Mouse (Mus musculus) heart, postnatal 0 days (tissue): ENCODE data around the gene Snx5. TPM values are rescaled to one million over a fixed set of nuclear protein-coding genes. Genes with fewer than 3 reads are reported as not detected.
A peak's percentile ranks its signal among the peaks of the same experiment; 100 is the strongest.

Experiments used
- ATAC-seq: fragments of 200-750 bp; cut with Nextera tagmentation; 2 replicates; pipeline ENCODE4 v1.8.0; 2017; ENCODE audit warnings: low read depth, moderate number of reproducible peaks, moderate library complexity; ENCODE audit not compliant: insufficient read depth
- DNase-seq: peaks from one replicate; pipeline ENCODE4 v3.0.0-alpha.2; 2016; ENCODE audit warnings: low spot score
- H3K27ac ChIP-seq: fragments of 300-500 bp; sonication (generic); 2 replicates; pipeline ENCODE4 v1.5.1; 2014; ENCODE audit warnings: low read depth, mild to moderate bottlenecking
- H3K27me3 ChIP-seq: fragments of 300-500 bp; sonication (generic); 2 replicates; pipeline ENCODE4 v1.6.1; 2014; ENCODE audit warnings: low read length, mixed read lengths; ENCODE audit not compliant: control insufficient read depth, insufficient read depth
- H3K36me3 ChIP-seq: fragments of 300-500 bp; sonication (generic); replicated peaks from 2 replicates; pipeline ENCODE4 v1.6.1; 2014; ENCODE audit warnings: low read length, mixed read lengths; ENCODE audit not compliant: control insufficient read depth, insufficient read depth
- H3K4me1 ChIP-seq: fragments of 300-500 bp; sonication (generic); 2 replicates; pipeline ENCODE4 v1.6.1; 2014; ENCODE audit warnings: antibody characterized with exemption; ENCODE audit not compliant: control insufficient read depth, insufficient read depth
- H3K4me2 ChIP-seq: fragments of 300-500 bp; sonication (generic); 2 replicates; pipeline ENCODE4 v1.6.1; 2014; ENCODE audit warnings: low read depth, mild to moderate bottlenecking, low read length, moderate library complexity
- H3K4me3 ChIP-seq: fragments of 300-500 bp; sonication (generic); 2 replicates; pipeline ENCODE4 v1.5.1; 2014; ENCODE audit warnings: low read depth, low read length
- H3K9ac ChIP-seq: fragments of 300-500 bp; sonication (generic); replicated peaks from 2 replicates; pipeline ENCODE4 v1.6.1; 2014; ENCODE audit warnings: low read depth, low read length, mixed read lengths
- H3K9me3 ChIP-seq: fragments of 300-500 bp; sonication (generic); replicated peaks from 2 replicates; pipeline ENCODE4 v1.6.1; 2016; ENCODE audit warnings: low read length; ENCODE audit not compliant: control insufficient read depth
- CTCF ChIP-seq: IDR thresholded peaks from 2 replicates; pipeline ENCODE4 v1.5.1; 2016; ENCODE audit warnings: antibody characterized with exemption, control low read depth, low read depth
- EP300 ChIP-seq: IDR thresholded peaks from 2 replicates; pipeline ENCODE4 v1.6.1; 2016; ENCODE audit warnings: antibody characterized with exemption, low read depth
- WGBS: fragments of 180-500 bp; shearing (Covaris S2); extraction: QIAGEN DNeasy Blood & Tissue Kit; methylation state at CpG from one replicate; pipeline ENCODE4 v1.1.7; 2014; 5-methylcytosine and 5-hydroxymethylcytosine counted together
- polyA plus RNA-seq: library from polyadenylated mRNA; unstranded; fragments of >200 nt; fragmentation: Nextera tagmentation; extraction: Ambion mirVana; gene quantifications from 2 replicates; pipeline ENCODE4 v1.2.1, GENCODE M21; 2015
- total RNA-seq: library from RNA; depleted of rRNA; stranded (reverse); fragments of >200 nt; gene quantifications from 2 replicates; pipeline ENCODE4 v1.2.3, GENCODE M21; 2014; ENCODE audit warnings: low replicate concordance

Gene Snx5
- total and polyA plus RNA-seq, 2 experiments from 2014 or later = 55.7 to 146 TPM

- H3K9me3 ChIP-seq = no peaks in the 10 kb centered on the region
- DNase-seq (no peak), ATAC-seq (no peak)
- H3K4me2 ChIP-seq = no peak overlapping the region
- H3K27ac ChIP-seq = no peak overlapping the region
- TF ChIP-seq EP300 (no peak), CTCF (no peak)
- peaks cover 7% of the 10 kb centered on the region; the same call in 1 of the 2 replicates for H3K36me3 ChIP-seq
- H3K27me3 ChIP-seq = no peaks in the 10 kb centered on the region
- no peak overlapping the region for H3K4me3 ChIP-seq
- 81% methylated on average over 3 of the region's 3 CpGs for WGBS
- H3K4me1 ChIP-seq = peaks cover 7% of the 10 kb centered on the region; the same call in 1 of the 2 replicates
- H3K9ac ChIP-seq = no peak overlapping the region
Observed at GRCm38 (mm10) chr2:144281417-144281816, 10.7 kb upstream of the Snx5 start.

GRCm38 (mm10) chr2:144280568-144280967 lies 9.9 kb upstream of the Snx5 start:
- no peak for ATAC-seq
- Histone ChIP-seq H3K9me3 (no peaks in the 10 kb centered on the region), H3K27ac (peak overlapping the region; percentile 82), H3K4me1 (peaks cover 7% of the 10 kb centered on the region; the same call in 1 of the 2 replicates), H3K36me3 (peaks cover 10% of the 10 kb centered on the region; the same call in 1 of the 2 replicates), H3K9ac (no peak overlapping the region), H3K4me2 (no peak overlapping the region), H3K4me3 (no peak overlapping the region), H3K27me3 (no peaks in the 10 kb centered on the region)
- WGBS = 73% methylated on average over 3 of the region's 3 CpGs
- TF ChIP-seq CTCF = no peak
- TF ChIP-seq EP300 = no peak
- DNase-seq = no peak

- Histone ChIP-seq H3K9me3 (no peaks in the 10 kb centered on the region), H3K9ac (no peak overlapping the region)
- peak; percentile 92 for ATAC-seq
Observed at GRCm38 (mm10) chr2:144279742-144280141, 9.0 kb upstream of the Snx5 start.

GRCm38 (mm10) chr2:144276885-144277284 lies 6.2 kb upstream of the Snx5 start:
- DNase-seq (no peak), ATAC-seq (no peak)
- Histone ChIP-seq H3K36me3 (peaks cover 10% of the 10 kb centered on the region), H3K4me1 (no peaks in the 10 kb centered on the region), H3K9ac (no peak overlapping the region), H3K4me3 (no peak overlapping the region), H3K27ac (peak overlapping the region; percentile 43; the same call in 1 of the 2 replicates), H3K4me2 (no peak overlapping the region), H3K9me3 (no peaks in the 10 kb centered on the region), H3K27me3 (no peaks in the 10 kb centered on the region)
- no peak for TF ChIP-seq EP300
- no peak for TF ChIP-seq CTCF
- WGBS = 58% methylated on average over 3 of the region's 3 CpGs

More at GRCm38 (mm10) chr2:144279742-144280141, 9.0 kb upstream of the Snx5 start:
- TF ChIP-seq CTCF (no peak), EP300 (peak; percentile 75; the same call in 1 of the 2 replicates)
- WGBS = 35% methylated on average over 5 of the region's 5 CpGs
- Histone ChIP-seq H3K36me3 (peaks cover 10% of the 10 kb centered on the region; the same call in 1 of the 2 replicates), H3K4me2 (no peak overlapping the region), H3K4me3 (no peak overlapping the region), H3K27me3 (no peaks in the 10 kb centered on the region), H3K4me1 (0 out of 2 replicates have a peak, but pooled peaks cover 4% of the 10 kb centered on the region), H3K27ac (peak overlapping the region; percentile 82)
- peak; percentile 85 for DNase-seq

- ATAC-seq = no peak
- TF ChIP-seq EP300 (no peak), CTCF (no peak)
Observed at GRCm38 (mm10) chr2:144274741-144275140, 4.0 kb upstream of the Snx5 start.

GRCm38 (mm10) chr2:144272088-144272487 lies 1.4 kb upstream of the Snx5 start:
- H3K9ac ChIP-seq = no peak overlapping the region
- ATAC-seq = no peak
- no peaks in the 10 kb centered on the region for H3K27me3 ChIP-seq
- no peak overlapping the region for H3K4me3 ChIP-seq
- H3K27ac ChIP-seq = no peak overlapping the region
- DNase-seq = no peak
- no peak overlapping the region for H3K4me2 ChIP-seq
- H3K36me3 ChIP-seq = peaks cover 6% of the 10 kb centered on the region
- TF ChIP-seq EP300 = no peak
- TF ChIP-seq CTCF = no peak
- no peaks in the 10 kb centered on the region for H3K9me3 ChIP-seq
- WGBS = 84% methylated on average over 12 of the region's 12 CpGs
- H3K4me1 ChIP-seq = peaks cover 23% of the 10 kb centered on the region

More at GRCm38 (mm10) chr2:144274741-144275140, 4.0 kb upstream of the Snx5 start:
- H3K27ac ChIP-seq = peak overlapping the region; percentile 55
- H3K4me3 ChIP-seq = no peak overlapping the region
- peaks cover 4% of the 10 kb centered on the region; the same call in 1 of the 2 replicates for H3K4me1 ChIP-seq
- H3K9ac ChIP-seq = no peak overlapping the region
- H3K27me3 ChIP-seq = no peaks in the 10 kb centered on the region
- H3K4me2 ChIP-seq = no peak overlapping the region
- no peak for DNase-seq
- no peaks in the 10 kb centered on the region for H3K9me3 ChIP-seq
- 45% methylated on average over 8 of the region's 8 CpGs for WGBS
- H3K36me3 ChIP-seq = peaks cover 10% of the 10 kb centered on the region
